Comparison of ENCODE assay signal across 10 mouse cellular contexts in the genomic region with DNA sequence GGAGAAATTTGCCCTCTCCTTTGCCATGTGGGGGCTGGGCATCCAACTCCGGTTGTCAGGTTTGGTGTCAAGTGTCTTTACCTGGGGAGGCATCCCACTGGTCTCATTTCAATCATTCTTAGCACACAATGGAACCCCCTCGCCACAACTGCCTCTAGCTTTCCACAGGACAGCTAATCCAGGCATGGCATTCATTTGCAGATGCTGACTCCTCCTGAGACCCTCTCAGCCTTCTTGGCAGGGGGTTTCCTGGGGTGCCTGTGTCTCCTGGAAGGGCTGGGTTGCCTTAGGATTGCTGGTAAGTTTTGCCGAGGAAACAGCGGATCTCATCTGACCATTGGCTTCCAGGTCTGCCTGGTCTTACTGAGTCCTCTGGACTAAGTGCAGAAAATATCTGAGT. TPM values are rescaled to one million over a fixed set of nuclear protein-coding genes. Genes with fewer than 3 reads are reported as not detected.
DNase-seq lines count a peak whose midpoint lies in the region; ATAC-seq lines count a peak whose summit lies in the region.
"Had no signal": no experiment of that assay in that cellular context is flagged by ENCODE, and none has a peak within 500 bp of the region (broad histone marks: within the 10 kb centered on the region; RNA-seq: fewer than 3 reads in every experiment).

A gene (plus strand): TSS at position 202 of the 400 bp plus-strand sequence.

- WGBS in forebrain, embryonic 10.5 days = under 1% methylated on average over 4 of the region's 4 CpGs
- WGBS in limb, embryonic 13.5 days = 6% methylated on average over 4 of the region's 4 CpGs
- 16% methylated on average over 4 of the region's 4 CpGs for WGBS in liver, embryonic 11.5 days

- peak within 1 kb of the TSS; percentile 77 for H3K4me3 ChIP-seq in megakaryocyte, embryonic 14.5 days (replicated peaks)
- H3K4me3 ChIP-seq in forebrain, embryonic 10.5 days = peak within 1 kb of the TSS; percentile 45
- peak within 1 kb of the TSS; percentile 42 for H3K4me3 ChIP-seq in limb, embryonic 13.5 days
- no peak within 1 kb of the TSS for H3K4me3 ChIP-seq in liver, embryonic 11.5 days (ENCODE audit: low read depth, low read length)

- peaks cover 17% of the 10 kb centered on the region for H3K36me3 ChIP-seq in megakaryocyte, embryonic 14.5 days (replicated peaks; ENCODE audit: low read length)
- peaks cover 9% of the 10 kb centered on the region for H3K36me3 ChIP-seq in forebrain, embryonic 10.5 days (replicated peaks)
- peaks cover 10% of the 10 kb centered on the region for H3K36me3 ChIP-seq in limb, embryonic 13.5 days
- H3K36me3 ChIP-seq in liver, embryonic 11.5 days (ENCODE audit: control insufficient read depth, insufficient read depth, low read length) = no peaks in the 10 kb centered on the region

- peak within 1 kb of the TSS; percentile 39; the same call in 1 of the 2 replicates for H3K9ac ChIP-seq in limb, embryonic 13.5 days
- no peak within 1 kb of the TSS for H3K9ac ChIP-seq in liver, embryonic 11.5 days (ENCODE audit: low read depth, low read length)
- H3K9ac ChIP-seq: liver, embryonic 14.5 days had no signal

- ATAC-seq in megakaryocyte, adult 5-6 weeks (ENCODE audit: poor library complexity, severe bottlenecking) = no peak
- no peak for ATAC-seq in limb, embryonic 13.5 days (ENCODE audit: low FRiP score, low read depth)
- ATAC-seq in liver, embryonic 11.5 days (replicated peaks; ENCODE audit: low FRiP score) = no peak
- no peak for ATAC-seq in megakaryocyte progenitor cell, adult 5-6 weeks (replicated peaks; ENCODE audit: poor library complexity)

- H3K9me3 ChIP-seq in megakaryocyte, embryonic 14.5 days = no peaks in the 10 kb centered on the region
- no peaks in the 10 kb centered on the region for H3K9me3 ChIP-seq in forebrain, embryonic 10.5 days
- no peaks in the 10 kb centered on the region for H3K9me3 ChIP-seq in limb, embryonic 13.5 days
- H3K9me3 ChIP-seq in liver, embryonic 11.5 days (ENCODE audit: control insufficient read depth, low read length) = no peaks in the 10 kb centered on the region

- no peak for DNase-seq in forebrain, embryonic 10.5 days (ENCODE audit: extremely low spot score, low spot score)
- no peak for DNase-seq in liver, embryonic 11.5 days (ENCODE audit: low spot score)
- DNase-seq in urinary bladder, postnatal 10 days (ENCODE audit: low spot score) = no peak
- DNase-seq: cerebellum, adult 2 months; kidney, postnatal 36 days had no signal

- peak within 1 kb of the TSS; percentile 68 for H3K4me2 ChIP-seq in limb, embryonic 13.5 days (replicated peaks)
- H3K4me2 ChIP-seq in liver, embryonic 11.5 days = no peak within 1 kb of the TSS

- peaks cover 60% of the 10 kb centered on the region for H3K4me1 ChIP-seq in megakaryocyte, embryonic 14.5 days
- H3K4me1 ChIP-seq in forebrain, embryonic 10.5 days = peaks cover 32% of the 10 kb centered on the region
- peaks cover 17% of the 10 kb centered on the region for H3K4me1 ChIP-seq in limb, embryonic 13.5 days
- H3K4me1 ChIP-seq in liver, embryonic 11.5 days (replicated peaks; ENCODE audit: control insufficient read depth, insufficient read depth, low read length) = no peaks in the 10 kb centered on the region

- peaks cover 66% of the 10 kb centered on the region for H3K27me3 ChIP-seq in megakaryocyte, embryonic 14.5 days (replicated peaks)
- H3K27me3 ChIP-seq in forebrain, embryonic 10.5 days (ENCODE audit: poor library complexity, severe bottlenecking) = peaks cover 80% of the 10 kb centered on the region
- peaks cover 70% of the 10 kb centered on the region for H3K27me3 ChIP-seq in limb, embryonic 13.5 days
- peaks cover 50% of the 10 kb centered on the region for H3K27me3 ChIP-seq in liver, embryonic 11.5 days (replicated peaks; ENCODE audit: control insufficient read depth, insufficient read depth, low read length)

- H3K27ac ChIP-seq in forebrain, embryonic 10.5 days = no peak within 1 kb of the TSS
- H3K27ac ChIP-seq in limb, embryonic 13.5 days = no peak within 1 kb of the TSS
- H3K27ac ChIP-seq in liver, embryonic 11.5 days (ENCODE audit: low read depth, low read length) = no peak within 1 kb of the TSS
- H3K27ac ChIP-seq: liver, embryonic 14.5 days had no signal

RNA-seq across cellular contexts. Expression of the gene that starts here (rescaled TPM):
- 0.21 TPM in 1 of 2 replicates, not detected in the other for polyA plus RNA-seq in megakaryocyte, embryonic 14.5 days (2012; ENCODE audit: insufficient read depth, low replicate concordance)
- not detected in 2 replicates for total RNA-seq in megakaryocyte, adult 5-6 weeks (2015)
- total RNA-seq in megakaryocyte, adult 5-6 weeks (2017) = not detected in 2 replicates
- polyA plus RNA-seq in forebrain, embryonic 10.5 days (2016; fragmentation: Nextera tagmentation; extraction: Ambion mirVana) = 0.04 TPM in 1 of 2 replicates, not detected in the other
- polyA plus RNA-seq in limb, embryonic 13.5 days (2015; fragmentation: Nextera tagmentation; extraction: Ambion mirVana) = 0.06 and 0.14 TPM in 2 replicates
- not detected in 2 replicates for polyA plus RNA-seq in liver, embryonic 11.5 days (2014; fragmentation: Nextera tagmentation; extraction: Ambion mirVana)
- not detected in 2 replicates for total RNA-seq in megakaryocyte progenitor cell, adult 5-6 weeks (2015)
- total RNA-seq in megakaryocyte progenitor cell, adult 5-6 weeks (2017) = not detected in 2 replicates
- polyA plus RNA-seq: liver, embryonic 14.5 days had no signal
